Mouse (Mus musculus) lung, postnatal 25 days (tissue): ENCODE results near the gene 1700067P10Rik.

Experiments used
- DNase-seq: peaks from one replicate; pipeline ENCODE4 v3.0.0; 2022; ENCODE audit warnings: low spot score

The 1700067P10Rik gene

DNA sequence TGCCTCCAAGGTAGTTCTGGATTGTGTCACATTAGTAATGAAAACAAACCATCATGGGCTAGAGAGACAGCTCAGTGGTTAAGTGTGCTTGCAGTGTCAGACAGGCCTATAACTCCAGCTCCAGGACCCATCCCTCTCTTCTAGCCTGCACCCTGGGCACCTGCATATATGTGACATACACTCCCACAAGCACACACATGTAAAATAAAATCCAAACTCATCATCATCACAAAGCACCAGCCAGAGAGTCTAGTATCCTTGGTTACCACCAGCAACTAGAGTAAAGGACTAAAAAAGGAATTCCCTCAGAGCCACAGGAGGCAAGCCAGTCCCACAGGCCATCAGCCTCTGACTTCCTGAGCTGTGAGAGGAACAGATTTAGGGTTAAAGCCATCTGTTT lies at the start of gene 1700067P10Rik:
Gene 1700067P10Rik, plus strand, starts transcription at position 301 of the 400 bp plus-strand sequence.
- DNase-seq = no peak

- DNase-seq = peak; percentile 64
These were observed 47.5 kb upstream of the 1700067P10Rik start for GRCm38 (mm10) chr17:48041351-48042287.

DNA sequence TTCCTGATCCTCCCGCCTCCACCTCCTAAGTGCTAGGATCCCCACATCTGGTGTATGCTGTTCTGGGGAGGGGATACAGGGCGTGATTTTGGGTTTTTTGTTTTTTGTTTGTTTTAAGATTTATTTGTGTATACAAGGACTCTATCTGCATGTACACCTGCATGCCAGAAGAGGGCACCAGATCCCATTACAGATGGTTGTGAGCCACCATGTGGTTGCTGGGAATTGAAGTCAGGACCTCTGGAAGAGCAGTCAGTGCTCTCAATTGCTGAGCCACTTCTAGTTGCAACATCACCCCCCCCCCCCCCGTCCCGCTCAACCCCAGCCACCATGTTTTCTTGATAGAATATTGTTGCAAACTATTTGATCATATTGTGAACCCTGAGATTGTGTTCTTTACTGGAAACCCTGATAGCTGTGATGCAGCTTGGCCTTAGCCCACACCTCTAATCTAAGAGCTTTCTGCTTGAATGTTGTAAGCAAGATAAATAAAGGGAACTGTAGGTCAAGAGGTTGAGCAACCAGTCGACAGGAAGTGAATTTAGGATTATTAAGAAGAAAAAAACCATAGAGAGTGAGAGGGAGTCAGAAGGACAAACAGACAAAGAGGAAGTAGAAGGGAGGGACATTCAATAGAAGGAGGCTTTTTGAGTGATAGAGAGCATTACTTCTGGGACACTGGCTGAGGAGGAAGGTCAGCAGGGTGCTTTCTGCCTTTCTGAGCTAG lies 45.8 kb upstream of the 1700067P10Rik start:
- DNase-seq = peak; percentile 56

DNA sequence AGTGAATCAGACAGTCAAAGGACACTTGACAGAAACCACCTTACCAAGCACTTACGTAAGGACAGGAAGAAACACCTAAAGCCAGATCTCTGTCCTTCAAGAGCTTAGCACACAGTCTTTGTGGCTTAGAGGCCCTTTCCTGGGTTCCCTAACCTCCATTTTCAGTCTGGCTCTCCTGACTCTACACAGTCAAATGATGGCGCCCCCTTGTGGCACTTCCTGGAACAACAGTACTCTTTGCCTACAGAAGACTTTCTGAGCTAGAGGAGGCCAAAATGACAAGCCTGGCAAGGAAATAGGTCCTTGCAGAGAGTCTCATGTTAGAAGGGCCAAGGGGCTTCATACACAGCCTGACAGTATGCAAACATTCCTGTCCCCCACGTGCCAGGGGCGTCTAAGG lies 43.5 kb upstream of the 1700067P10Rik start:
- peak; percentile 75 for DNase-seq

- peak; percentile 83 for DNase-seq
These were observed 37.3 kb upstream of the 1700067P10Rik start for GRCm38 (mm10) chr17:48051638-48052337.

- DNase-seq = no peak
These were observed 36.6 kb upstream of the 1700067P10Rik start for GRCm38 (mm10) chr17:48052338-48053067.

GRCm38 (mm10) chr17:48053646-48054045 lies 35.5 kb upstream of the 1700067P10Rik start:
- no peak for DNase-seq

DNA sequence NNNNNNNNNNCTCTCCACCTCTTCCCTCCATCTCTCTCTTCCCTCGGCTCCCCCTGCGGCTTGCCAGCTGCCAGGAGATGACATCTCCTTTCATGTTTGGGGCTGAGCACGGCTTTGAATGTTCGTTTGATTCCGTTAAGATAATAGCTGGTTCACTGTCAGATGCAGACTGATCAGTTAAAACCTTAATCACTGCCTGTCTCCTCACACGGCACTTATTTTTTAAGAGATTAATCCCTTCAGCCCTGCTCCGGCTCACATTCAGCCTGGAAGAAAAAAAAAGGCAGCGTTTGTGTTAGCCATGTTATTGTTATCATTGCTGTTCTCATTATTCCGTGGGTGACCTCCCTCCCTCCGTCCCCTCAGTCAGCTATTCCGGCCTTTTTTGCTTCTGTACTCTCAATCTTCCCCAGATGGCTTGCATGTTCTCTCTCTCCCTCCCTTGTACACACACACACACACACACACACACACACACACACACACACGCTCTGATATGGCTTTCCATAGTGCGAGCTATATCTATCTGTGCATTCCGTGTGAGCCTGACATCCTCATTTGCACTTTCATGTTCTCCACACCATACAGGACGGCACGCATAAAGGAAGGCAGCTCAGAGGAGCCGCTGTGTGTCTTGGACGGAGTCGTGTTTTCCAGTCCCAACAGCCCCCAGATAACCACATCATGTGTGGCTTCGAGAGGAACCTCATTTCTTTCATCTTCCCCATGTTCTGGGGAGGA lies 33.9 kb upstream of the 1700067P10Rik start:
- no peak for DNase-seq

DNA sequence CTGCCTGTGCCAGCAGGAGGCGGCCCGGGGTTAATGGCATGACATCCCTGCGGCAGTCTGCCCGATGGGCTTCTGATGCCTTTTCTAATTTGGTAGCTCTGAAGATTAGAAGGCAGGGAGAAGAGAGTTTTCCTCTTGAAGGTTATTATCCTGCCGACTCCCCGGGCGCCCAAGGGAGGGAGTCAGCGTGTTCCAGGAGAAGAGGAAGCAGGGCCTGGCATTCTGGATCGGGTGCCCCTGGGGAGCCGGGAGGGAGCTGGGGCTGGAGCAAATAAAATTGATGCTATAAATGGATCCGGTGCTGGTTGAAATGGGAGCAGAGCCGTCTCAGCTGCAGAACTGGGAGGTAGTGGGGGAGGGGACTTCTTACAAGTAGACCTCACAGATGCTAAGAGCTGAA lies 31.7 kb upstream of the 1700067P10Rik start:
- DNase-seq = no peak

GRCm38 (mm10) chr17:48064196-48064843 lies 24.8 kb upstream of the 1700067P10Rik start:
- no peak for DNase-seq

DNA sequence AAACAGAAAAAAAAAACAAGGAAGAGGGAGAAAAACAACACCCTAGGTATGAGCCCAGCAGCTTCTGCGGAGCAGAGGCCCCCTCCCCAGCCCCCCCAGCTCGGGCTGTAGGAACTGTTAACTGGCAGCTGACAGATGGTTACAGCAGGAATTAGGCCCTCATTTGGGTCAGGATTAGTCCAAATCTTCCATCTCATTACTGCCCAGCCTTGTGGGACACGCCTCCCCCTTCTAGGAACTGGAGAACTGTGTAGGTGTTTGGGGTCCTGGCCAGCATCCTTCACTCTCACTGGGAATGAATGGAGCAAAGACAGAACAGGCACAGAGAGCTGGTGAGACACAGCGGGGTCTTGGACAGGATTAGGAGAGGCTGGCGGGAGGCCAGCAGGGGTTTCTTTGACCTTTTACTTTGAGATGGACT lies 24.0 kb upstream of the 1700067P10Rik start:
- no peak for DNase-seq

DNA sequence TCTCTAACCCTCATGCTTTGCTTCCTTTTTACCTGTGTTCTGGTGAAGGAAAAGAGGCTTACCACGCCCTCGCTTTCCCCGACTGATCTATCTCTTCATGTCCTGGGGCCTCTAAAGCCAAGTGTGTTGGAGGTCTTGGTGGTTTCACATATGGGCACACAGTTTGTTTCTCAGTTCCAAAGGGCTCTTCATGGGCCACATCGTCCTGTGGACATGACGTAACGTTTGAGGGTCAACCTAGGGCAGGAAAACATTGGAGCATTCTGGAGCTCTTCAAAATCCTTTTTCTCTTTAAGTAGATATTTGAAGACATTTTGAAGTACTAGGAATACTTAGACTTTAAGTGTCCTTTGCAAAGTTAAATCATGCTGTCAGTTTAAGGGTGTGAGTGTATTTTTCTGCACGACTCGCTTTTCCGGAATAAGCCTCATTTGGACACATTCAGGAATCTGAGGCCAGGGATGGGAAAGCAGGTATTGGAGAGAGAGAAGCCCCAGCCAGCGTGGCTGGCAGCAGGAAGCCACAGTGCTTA lies 22.0 kb upstream of the 1700067P10Rik start:
- DNase-seq = peak; percentile 71

GRCm38 (mm10) chr17:48067729-48068128 lies 21.4 kb upstream of the 1700067P10Rik start:
- DNase-seq = peak; percentile 33

- DNase-seq = no peak
These were observed 8.5 kb upstream of the 1700067P10Rik start for GRCm38 (mm10) chr17:48080626-48081025.

DNA sequence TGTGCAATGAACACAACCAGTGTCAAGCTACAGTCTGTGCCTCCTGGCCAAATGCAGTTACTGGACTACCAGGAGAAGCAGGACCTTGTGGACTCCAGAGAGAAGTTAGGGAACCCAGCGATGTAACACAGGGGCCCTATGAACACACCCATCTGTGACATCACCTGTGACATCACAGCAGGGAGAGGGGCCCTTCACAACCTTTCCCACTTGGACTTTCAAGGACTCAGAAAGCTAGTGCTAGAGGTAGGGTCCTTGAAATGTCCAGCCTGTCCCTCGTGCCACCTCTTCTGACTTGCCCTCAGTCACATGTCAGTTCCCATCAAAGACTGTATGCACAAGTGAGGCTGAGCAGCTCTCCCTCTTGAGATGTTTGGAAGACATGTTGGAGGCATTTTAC lies 327 bp downstream of the 1700067P10Rik start:
- no peak for DNase-seq

DNA sequence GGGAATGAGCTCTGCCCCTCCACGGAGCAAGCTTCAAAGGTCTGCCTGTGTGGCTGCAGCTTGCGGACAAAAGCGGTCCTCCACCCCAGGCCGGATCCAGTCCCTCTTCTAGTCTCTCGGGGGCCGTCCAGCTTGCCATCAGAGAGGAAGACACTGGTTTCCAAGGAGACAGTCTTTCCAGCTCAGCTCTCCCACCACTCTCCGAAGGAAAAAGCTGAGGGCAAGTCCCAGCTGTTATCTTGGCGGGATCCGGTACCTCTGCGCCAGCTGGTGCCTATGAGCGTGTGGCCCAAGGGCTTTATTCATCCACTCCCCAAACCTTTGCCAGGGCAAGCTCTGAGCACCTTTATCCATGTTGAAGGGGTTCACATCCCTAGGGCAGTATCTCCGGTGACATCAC lies 1.2 kb downstream of the 1700067P10Rik start:
- no peak for DNase-seq

DNA sequence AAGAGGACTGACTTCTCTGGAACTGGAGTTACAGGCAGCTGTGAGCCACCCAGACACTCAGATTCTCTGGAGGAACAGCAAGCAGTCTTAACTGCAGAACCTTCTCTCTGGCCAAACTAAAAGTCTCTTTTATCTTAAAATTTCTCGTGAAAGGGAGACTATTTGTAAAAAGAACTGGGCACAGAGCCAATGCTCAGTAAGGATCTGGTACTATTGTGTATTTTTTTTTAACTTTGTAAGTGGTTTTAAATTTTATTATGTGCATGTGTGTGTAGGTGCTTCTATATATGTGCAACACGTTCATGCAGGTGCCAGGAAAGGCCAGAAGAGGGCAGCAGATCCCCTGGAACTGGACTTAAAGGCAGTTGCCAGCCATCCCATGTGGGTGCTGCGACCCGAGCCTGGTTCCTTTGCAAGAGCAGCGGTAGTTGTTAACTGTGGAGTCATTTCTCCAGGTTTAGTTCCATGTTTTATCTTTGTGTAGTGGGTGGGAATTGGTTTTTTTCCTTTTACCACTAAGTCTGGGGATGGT lies 4.2 kb downstream of the 1700067P10Rik start:
- no peak for DNase-seq

GRCm38 (mm10) chr17:48094820-48095680 lies 5.9 kb downstream of the 1700067P10Rik start:
- DNase-seq = no peak

DNA sequence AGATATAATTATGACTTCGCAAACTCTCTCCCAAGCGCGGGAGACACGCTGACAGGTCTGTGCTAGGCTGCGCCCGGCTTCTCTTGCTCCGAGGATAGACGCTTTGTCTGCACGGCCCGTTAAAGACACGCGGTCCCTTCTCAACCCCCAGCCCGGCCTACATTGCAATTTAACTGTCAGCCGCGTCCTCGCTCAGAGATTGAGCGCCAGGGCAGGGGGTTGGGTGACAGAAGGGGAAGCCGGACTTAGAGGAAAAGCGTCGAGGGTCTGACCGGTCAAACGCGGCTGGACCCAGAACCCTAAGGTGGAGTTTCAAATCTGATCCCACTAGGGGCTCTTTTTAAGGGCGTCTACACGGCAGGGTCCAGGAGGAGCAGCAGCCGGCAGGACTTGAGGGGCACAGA lies 6.6 kb downstream of the 1700067P10Rik start:
- DNase-seq = no peak
